Mouse (Mus musculus) gastrocnemius, postnatal 14 days (tissue): ENCODE measurements around the gene Pkd2. TPM values are rescaled to one million over a fixed set of nuclear protein-coding genes. Genes with fewer than 3 reads are reported as not detected.
A peak's percentile ranks its signal among the peaks of the same experiment; 100 is the strongest.
"Not testable (repeated sequence)": the region's sequence is repeated elsewhere in the genome, so short reads cannot be mapped to it uniquely, and the experiment has no call there.

ENCODE experiments used
- DNase-seq: peaks from one replicate; pipeline ENCODE4 v3.0.0; 2021; ENCODE audit warnings: mixed read lengths
- intact Hi-C: fragments of 180-260 bp; cut with DNase I; formaldehyde crosslinking; loops from one replicate; pipeline ENCODE4 v1.15.1; 2025; ENCODE audit warnings: low total_unique reads
- long read RNA-seq, 2 experiments: library from polyadenylated mRNA; stranded (forward); transcript quantifications; one replicate each; pipeline ENCODE4 v2.0.0; 2021
- total RNA-seq, 2 experiments: library from RNA; stranded (reverse); gene quantifications; 2 replicates each; pipeline ENCODE4 v1.2.3; 2021

Pkd2 gene
- total RNA-seq, result 10 to 100 TPM; 19.6 to 21.1 TPM
- long read RNA-seq, experiment 1, full-length matches to known transcripts, result 8 of 16 reads
- long read RNA-seq, experiment 1, partial matches to known transcripts, result 5 of 16 reads
- long read RNA-seq, experiment 1, other reads (novel, unspliced or antisense), result 3 of 16 reads
- long read RNA-seq, experiment 2, full-length matches to known transcripts, result 15 of 23 reads
- long read RNA-seq, experiment 2, partial matches to known transcripts, result 4 of 23 reads
- long read RNA-seq, experiment 2, other reads (novel, unspliced or antisense), result 4 of 23 reads

DNA sequence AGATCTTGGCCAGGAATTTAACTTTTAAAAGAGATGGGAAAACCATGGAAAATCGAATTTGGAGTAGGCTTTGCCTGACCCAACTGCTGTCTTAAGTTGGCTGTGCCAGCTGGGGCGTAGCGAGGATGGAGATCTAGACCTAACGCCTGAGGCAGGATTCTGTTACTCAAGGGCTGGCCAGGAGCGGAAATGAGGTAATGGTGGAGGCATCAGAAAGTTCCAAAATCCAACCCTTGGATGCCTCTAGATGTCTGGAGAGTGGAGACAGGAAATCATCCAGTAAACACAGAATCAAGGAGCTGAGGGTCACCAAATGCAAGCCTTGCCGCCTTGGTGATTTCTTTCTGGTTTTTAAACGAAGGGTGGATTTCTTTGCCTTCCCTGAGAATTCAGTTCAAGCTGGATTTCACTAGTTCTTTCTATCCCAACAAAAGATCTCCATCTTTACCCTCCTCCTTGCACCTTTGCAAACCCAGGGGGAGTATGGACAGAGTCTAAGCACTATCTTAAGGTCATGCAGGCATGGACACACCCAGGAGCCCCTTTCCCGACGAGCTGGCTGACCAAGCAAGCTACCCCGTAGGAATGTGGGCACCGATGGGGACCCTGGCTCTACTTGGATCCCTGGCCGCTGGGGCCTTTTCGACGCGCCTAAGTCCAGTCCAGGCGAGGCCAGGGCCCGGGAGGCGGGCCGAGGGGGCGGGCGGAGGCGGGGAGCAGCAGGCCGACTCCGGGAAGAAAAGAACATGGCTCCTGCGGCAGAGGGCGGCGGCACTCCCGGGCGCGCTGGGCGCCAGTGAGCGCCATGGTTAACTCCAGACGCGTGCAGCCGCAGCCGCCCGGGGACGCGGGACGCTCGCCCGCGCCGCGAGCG is at the start of gene Pkd2:
Gene Pkd2, plus strand, starts transcription at position 619 of the 874 bp plus-strand sequence.
- peak; percentile 84 for DNase-seq
- intact Hi-C loops, result loop anchor here (10.0 kb wide), 1 partner anchor 244 kb away; no protein-coding TSS in a partner anchor

DNA sequence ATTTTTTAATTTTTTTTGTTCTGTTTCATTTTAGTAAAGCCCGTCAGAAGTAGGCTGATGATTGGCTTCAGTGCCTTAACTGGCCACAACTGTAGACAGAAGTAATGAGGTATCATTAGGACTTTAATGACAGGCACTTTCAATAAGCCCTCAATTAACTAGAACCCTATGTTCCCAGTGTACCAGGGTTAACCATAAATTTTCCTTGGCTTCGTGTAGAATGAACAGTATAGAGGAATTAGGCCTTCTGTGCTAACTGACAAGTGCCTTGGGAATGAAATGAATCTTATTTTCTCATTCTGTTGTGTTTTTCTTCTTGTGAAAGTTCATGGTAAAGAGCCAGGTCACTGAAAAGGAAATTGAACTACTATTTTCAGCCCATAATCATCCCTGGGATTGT is 43.3 kb upstream of the Pkd2 start:
- no peak for DNase-seq
- intact Hi-C loops, result no loop called here

GRCm38 (mm10) chr5:104417028-104417427 is 42.2 kb upstream of the Pkd2 start:
- no peak for DNase-seq
- intact Hi-C loops, result no loop called here

GRCm38 (mm10) chr5:104417721-104418120 is 41.5 kb upstream of the Pkd2 start:
- intact Hi-C loops, result no loop called here
- DNase-seq, result no peak

DNA sequence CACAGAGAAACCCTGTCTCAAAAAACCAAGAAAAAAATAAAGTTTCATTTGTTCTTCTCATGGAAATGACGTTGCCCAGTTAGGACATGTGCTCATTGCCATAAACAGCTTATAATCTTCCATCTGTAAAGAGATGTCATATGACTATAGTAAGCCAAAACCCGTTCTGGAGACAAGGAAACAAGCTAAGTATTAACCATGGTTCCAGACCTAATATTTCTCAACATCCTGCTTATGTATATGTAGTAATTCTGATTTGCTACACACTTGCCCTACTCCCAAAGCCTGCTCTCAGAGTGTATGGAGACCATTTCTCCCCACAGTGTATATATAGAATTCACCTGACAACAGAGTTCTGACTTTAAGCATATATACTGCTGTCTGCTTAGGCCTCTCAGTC is 37.2 kb upstream of the Pkd2 start:
- intact Hi-C loops, result no loop called here
- DNase-seq, result no peak

DNA sequence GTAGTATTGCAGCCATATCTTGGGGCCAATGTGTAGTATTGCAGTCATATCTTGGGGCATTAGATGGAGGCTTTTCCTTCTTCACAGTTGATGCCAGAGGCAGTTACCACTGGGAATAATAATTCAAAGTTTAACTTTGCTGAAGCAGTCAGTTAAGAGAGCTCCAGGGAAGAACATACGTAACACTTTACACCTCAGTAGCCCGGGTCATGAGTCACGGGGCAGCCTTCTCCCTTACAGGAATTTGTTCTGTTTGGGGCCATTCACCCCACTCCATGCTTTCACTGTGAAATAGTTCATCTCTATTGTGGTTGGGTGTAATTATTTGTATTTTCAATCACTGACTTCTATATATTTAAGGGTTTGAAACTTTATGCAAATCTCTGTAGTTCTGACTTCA is 35.4 kb upstream of the Pkd2 start:
- DNase-seq, result no peak
- intact Hi-C loops, result no loop called here

- DNase-seq, result no peak
- intact Hi-C loops, result no loop called here
Observed at GRCm38 (mm10) chr5:104425949-104426348, 33.3 kb upstream of the Pkd2 start.

DNA sequence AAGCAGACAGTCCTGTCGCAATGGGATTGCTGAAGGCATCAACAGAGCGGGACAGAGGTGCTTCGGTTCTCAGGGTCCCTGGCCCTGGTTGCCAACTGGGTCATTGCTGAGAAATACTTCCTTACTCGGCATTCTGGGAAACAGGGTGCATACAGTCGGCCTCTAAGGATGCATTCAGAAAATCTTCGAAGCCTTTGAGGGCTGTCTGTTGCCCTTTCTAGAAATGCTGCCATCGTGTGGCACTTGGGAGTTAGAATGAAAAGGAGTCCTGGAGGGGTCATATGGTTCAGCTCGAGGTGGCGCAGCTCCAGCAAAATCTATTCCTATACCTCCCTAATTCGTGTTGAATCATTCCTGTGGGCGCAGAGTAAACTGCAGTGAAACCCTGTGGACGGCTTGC is 26.4 kb upstream of the Pkd2 start:
- intact Hi-C loops, result loop anchor here (5.0 kb wide), 1 partner anchor 86 kb away; no protein-coding TSS in a partner anchor
- no peak for DNase-seq

- intact Hi-C loops, result loop anchor here (5.0 kb wide), 1 partner anchor 87 kb away; no protein-coding TSS in a partner anchor
- DNase-seq, result no peak
Observed at GRCm38 (mm10) chr5:104433968-104434565, 25.2 kb upstream of the Pkd2 start.

DNA sequence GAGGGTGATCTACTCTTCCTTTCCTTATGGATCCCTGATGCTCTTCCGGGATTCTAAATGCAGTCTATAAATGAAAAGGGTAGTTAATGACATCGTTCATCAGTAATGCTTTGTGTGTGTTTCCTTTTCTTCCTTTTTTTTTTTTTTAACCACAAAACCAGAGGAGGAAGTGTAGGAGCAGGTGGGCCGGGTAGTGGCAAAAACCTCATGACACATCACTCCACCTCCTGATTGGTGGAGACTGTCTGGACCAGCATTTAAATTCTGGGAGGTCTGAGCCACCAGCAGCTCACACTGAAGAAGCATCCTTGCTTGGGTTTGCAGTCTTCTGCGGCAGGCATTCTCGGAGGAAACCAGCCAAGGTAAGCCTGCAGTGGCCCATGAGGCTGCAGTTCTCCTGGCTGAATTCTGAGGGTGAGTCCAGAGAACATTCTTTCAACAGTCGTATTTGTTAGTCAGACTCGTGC is 24.4 kb upstream of the Pkd2 start, which contains the start of gene Spp1:
Gene Spp1, plus strand, starts transcription at position 284 of the 467 bp plus-strand sequence.
- intact Hi-C loops, result loop anchor here (5.0 kb wide), 1 partner anchor 88 kb away; no protein-coding TSS in a partner anchor
- no peak for DNase-seq

DNA sequence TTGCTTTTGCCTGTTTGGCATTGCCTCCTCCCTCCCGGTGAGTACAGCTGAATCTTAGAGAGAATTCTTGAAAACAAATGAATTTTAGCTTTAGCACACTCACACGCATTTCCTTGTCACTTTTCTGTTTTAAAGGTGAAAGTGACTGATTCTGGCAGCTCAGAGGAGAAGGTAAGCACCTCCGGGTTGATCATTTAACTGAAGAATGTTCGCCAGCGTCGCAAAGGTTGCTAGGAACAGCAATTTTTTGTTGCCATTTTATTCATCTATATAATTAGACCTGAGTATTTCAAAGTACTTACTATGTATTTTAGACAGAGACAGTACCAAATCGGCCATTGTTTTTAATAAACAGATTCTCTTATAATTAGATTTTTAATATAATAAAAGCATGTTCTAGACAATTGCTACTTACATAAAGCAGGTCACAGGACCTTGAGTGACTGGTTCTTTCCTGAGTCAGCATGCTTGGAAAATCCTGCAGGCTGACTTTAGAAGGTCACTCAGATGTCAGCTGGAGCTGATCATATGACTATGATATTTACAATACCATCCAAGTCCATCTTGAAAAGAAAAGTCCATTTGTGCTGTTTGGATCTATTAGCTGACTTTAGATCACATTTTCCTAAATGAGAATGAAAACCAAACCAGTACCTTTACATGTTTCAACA is 22.7 kb upstream of the Pkd2 start:
- DNase-seq, result no peak
- intact Hi-C loops, result no loop called here

- DNase-seq, result no peak
- intact Hi-C loops, result no loop called here
Observed at GRCm38 (mm10) chr5:104442396-104442795, 16.9 kb upstream of the Pkd2 start.

- DNase-seq, result no peak
- intact Hi-C loops, result no loop called here
Observed at GRCm38 (mm10) chr5:104442850-104443249, 16.4 kb upstream of the Pkd2 start.

GRCm38 (mm10) chr5:104446156-104446555 is 13.1 kb upstream of the Pkd2 start:
- peak; percentile 48 for DNase-seq
- intact Hi-C loops, result loop anchor here (5.0 kb wide), 1 partner anchor 99 kb away; no protein-coding TSS in a partner anchor

- intact Hi-C loops, result loop anchor here (5.0 kb wide), 1 partner anchor 101 kb away; no protein-coding TSS in a partner anchor
- not testable (repeated sequence) for DNase-seq
Observed at GRCm38 (mm10) chr5:104448346-104448745, 10.9 kb upstream of the Pkd2 start.

- intact Hi-C loops, result loop anchor here (5.0 kb wide), 1 partner anchor 102 kb away; no protein-coding TSS in a partner anchor
- DNase-seq, result no peak
Observed at GRCm38 (mm10) chr5:104449491-104449890, 9.8 kb upstream of the Pkd2 start.

- DNase-seq, result no peak
- intact Hi-C loops, result loop anchor here (10.0 kb wide), 1 partner anchor 238 kb away; no protein-coding TSS in a partner anchor
Observed at GRCm38 (mm10) chr5:104453075-104453474, 6.2 kb upstream of the Pkd2 start.

DNA sequence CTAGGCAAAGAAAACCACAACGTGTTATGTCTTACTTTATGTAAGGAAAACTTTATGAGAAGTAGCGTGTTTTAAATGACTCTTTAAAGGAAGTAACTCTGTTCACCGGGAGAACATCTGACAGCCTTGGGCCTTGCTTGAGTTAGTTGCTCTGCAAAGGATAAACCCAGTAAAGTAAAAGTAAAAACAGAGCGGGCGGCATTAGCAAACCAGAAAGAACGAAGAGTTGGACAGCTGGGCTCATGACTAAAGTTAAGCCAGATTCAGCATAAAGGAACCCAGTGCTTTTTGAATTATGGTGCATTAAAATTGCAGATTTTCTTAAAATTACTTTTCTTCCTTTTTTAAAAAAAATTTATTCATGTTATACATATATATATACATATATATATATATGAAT is 4.7 kb upstream of the Pkd2 start:
- no peak for DNase-seq
- intact Hi-C loops, result loop anchor here (10.0 kb wide), 1 partner anchor 240 kb away; no protein-coding TSS in a partner anchor
